Mouse (Mus musculus) kidney, postnatal 4 days (tissue): Measurements from ENCODE around the gene Nr2c1.

Experiments
- DNase-seq, 2 experiments: peaks; one replicate each; pipeline ENCODE4 v3.0.0; 2021; ENCODE audit warnings: mixed read lengths in 2 of 2

Gene Nr2c1

DNA sequence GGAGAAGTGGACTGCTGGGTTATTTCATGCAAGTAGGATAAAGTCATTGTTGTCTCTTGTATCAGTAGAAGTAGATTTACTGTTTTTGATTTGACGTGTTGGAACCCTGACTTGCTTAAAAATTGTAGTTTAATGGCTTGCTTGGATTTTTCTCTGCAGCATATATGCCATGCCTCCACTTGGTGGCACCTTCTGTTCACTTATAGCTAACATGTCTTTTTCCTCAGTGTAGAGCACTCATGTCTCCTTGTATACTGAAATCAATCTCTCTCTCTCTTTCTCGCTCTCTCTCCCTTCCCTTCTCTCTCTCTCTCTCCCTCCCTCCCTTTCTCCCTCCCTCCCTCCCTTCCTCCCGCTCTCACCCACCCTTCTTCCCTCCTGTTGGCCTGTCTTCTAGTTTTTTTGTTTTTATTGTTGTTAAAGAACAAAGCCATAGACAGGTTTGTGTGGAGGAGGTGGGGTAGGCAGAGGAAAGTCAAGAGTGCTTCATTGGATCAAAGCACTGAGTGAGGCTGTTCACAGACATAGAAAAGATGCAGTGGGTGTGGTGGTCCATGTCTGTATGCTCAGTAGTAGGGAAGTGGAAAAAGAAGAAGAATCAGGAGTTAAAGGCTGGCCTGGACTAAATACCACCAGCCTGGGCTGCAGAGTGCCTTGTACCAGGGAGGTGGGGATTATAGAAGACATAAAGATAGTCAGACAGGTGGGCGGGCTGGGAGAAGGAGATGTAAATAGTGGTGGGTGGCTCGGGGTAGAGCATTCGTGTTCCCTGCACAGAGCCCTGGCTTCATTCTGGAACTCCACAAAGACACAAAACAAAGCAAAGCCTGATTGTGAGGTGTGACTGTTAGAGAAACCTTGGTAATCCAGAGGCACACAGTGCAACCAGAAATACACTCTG is 63.1 kb downstream of the Nr2c1 start:
- no peak for DNase-seq

DNA sequence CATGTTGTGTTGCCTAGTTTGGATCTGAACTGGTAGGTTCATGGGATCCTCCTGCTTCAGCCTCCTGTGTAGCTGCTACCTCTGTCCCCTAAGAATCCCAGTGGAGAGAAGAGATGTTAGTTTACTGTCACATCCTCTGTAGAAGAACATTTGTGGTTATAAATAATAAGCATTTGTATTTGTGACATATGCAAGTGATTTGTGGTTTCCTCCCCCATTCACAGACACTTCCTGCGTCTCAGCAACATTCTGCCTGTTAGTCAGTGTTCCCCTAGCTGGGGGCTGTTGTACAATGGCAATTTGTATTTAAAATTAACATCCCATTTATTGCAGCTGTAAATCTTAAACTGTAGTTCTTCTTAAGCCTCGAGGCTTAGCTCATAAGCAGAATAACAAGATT is 63.9 kb downstream of the Nr2c1 start:
- DNase-seq = no peak

DNA sequence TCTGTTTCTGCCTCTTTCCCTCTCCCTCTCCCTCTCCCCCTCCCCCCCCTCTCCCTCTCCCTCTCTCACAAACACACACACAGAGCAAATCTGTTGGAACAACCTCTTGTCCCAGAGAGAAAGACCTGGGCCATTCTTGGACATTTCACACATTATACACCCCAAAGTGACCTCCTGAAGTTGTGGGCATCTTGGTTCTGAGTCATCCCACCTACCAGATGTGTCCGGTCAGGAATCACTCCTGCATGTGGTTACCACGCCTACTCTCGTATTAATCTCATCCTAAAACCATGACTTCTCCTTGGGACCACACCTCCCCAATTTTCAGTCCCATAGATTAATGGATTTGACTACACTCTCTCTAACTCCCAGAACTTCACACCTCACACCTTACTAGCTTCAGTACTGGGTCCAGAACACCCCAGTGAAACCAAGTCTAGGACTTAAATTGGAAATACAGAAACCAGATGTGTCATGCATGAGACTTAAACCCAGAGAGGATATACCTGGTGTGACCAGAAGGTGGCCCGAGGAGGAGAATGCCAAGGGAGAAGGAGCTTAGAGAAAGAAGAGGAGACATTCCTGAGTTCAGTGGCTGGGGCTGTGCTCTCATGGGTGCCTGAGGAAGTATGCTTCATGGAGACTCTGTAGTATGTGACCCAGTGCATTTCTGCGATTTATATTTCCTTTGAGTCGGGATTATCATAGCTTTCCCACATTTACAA is 77.4 kb downstream of the Nr2c1 start:
- peak in 1 of 2 experiments; percentile 24 for DNase-seq

DNA sequence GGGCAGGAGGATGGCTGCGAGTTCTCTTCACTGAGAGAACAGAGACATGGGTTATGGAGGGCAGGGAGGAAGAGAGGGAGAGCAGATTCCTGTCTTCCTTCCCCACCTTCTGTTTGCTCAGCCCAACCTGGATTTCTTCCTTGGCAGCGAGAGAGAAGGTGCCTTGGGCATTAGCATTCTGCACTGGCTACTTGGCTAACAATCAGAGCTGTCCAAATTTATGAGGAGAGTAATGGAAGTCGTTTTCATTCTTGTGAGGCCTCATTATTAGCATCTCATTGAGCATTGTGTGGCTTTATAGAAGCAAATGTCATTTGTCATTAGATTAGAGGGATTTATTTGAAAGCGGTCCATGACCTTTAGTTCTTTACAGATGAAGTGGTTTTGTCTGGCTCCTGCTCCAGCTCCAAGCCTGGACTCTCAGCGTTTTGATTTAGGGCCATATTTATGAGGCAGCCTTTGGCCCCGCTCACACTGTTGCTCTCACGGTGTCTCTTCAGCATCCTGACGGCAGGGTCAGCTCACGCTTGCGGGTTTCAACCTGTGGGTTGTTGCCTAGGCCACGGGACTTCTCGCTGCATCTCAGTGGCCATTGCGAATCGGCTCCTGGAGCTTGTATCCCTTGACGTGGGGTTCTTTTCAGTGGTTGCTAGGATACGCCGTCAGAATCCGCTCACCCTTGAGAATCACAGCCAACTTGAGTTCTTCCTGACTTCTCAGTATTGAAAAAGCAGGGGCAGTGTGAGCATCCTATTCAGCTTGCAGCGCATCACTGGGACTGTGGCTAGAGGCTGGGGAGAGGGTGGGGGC is 82.6 kb downstream of the Nr2c1 start:
- no peak for DNase-seq

DNA sequence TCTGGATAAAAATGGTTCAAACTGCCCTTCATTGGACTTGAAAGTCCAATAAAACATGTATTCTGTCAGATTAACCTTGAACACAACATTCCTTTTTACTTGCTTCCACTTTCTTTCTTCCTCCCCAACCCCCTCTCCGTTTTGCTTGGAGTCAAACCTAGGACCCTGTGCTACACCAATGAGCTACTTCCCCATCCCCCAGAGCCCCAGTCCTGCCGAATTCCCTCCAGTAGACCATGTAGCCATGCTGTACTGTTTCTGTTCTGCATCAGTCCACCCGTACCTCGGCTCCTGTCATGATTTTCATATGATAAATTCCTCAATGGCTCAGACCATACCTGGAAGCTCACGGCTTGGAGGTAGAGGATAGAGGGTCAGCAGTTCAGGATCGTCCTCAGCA is 83.2 kb downstream of the Nr2c1 start:
- no peak for DNase-seq

DNA sequence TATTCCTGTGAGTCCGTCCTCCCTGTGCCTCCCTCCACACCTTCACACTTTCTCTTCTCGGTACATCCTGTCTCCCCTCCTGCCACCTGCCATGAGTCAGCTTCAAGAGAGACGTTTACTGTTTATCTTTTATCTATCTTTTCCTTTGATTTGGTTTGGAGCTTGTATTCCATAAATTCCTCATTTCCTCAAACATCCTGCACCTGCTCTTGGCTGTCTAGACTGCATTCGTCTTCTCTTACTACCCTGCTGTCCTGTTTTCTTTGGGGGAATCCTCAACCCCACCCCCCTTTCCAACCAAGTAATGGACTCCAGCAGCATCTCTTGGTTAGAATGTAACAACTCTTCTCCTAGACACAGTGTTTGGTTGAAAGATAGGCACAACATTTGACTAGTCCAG is 87.4 kb downstream of the Nr2c1 start:
- DNase-seq = no peak

DNA sequence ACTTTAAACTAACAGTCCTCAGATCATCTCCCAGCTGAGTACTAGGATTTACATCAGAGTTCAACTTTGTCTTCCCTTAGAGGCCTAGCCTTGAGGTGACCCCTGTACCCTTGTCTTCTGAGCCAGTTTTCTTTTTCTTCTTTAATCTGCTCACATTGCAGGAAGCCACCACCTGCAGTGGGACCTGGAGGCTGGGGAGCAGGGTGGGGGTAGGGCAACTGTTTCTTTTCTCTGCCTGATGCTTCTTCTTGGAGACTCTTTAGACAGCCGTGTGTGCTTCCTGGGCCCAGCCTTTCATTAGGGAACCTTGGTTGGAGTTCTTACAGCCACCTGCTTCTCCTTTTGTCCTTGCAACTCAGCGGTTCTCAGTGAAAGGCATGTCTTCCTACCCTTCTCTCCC is 93.5 kb downstream of the Nr2c1 start:
- DNase-seq = no peak
